Mouse (Mus musculus): ENCODE results near the gene Ankrd60.

The Ankrd60 gene

DNA sequence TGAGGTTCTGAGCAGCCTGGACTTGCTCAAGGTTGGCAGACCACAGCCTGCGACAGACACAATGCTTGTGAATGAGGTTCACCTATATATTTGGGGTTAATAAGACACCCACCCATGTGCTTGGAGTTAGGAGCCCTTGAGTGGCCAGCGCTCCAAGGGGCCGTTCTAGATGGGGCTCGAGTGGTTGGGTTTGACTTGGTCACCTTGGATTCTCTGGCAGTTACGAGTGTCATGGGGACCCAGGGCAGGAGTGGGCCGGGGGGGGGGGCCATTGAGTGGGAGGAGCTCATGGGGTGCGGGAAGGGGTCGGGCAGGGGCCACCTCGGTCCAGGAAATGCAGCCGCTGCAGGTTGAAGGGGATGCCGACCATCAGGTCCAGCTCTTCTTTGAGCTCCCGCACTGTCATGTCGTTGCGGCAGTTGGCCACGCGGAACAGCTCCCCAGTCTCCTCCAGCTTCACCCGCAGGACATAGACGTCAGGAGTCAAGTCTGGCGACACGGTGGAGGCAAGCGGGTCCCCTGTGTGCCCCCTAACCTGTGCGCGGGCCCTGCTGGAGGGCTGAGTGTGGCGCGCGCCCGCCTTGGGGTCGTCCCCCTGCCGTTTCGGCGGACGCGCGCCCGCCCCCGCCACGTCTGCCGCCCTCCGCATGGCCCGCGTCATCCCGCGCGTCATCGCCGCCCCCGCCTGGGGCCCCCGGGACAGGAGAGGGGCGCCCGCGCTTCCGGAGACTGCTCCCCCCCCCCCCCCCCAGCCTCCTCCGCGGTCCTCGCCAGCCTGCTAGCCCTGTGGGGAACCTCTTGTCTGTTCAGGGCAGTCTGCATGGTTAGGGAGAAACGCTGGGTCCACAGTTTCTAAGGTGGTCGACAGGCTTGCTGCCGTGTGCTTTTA is at the start of gene Ankrd60:
Ankrd60 (minus strand) TSS at position 697 of the 889 bp plus-strand sequence.
- DNase-seq = peak in 1 of 2 experiments; percentile 38

DNA sequence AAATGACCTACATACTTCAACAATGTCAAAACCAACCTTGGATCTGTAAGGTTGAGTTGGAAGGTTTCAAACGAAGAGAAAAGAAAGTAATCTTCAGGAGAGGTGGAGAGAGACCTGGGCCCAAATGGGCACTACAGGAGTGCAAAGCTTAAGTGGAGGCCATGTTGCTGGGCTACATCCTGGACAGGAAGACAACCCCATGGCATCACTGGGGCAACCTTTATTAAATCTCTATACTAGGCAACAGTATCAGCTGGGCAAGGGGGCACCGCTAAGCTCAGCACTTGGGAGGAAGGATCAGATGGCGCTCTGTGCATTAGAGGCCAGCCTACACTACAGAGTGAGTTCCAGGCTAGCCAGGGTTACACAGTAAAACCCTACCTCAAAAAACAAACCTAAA is 47.6 kb upstream of the Ankrd60 start:
- no peak for DNase-seq

DNA sequence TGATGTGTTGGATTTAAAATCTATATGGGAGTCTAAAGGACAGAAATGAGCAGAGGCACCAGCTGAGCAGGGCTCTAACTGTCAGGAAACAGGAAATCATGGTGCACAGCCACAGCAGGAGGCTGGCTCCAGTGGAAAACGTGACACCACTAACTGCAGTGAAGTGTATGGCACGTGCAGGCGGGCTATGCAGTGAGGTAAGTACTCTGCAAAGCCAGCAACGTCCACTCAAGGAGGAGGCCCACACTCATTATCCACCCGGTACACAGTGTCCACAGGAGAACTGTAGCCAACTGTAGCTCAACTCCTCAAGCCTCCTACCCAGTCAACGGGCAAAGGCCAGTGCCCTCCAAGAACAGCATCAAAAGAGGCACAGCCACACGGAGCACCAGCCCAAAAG is 46.5 kb upstream of the Ankrd60 start:
- DNase-seq = no peak

DNA sequence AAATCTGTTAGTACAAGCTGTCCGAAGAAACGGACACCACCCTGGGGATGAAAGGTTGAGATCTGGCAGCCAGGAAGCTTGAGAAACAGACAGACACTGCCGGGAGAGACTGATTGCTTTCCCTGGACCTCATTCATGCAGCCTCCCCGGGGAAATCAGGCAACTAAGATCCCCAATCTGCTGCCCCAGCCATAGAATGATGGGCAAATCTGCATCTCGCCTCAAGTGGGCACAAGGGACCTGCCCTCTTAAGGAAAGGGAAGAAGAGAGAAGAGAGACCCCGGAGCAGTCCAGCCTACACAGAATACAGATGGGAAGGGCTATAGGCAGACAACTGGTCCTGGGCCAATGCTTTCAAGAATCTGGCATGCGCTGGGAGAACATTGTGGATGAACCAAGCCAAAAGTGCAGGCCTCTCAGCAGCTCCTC is 44.0 kb upstream of the Ankrd60 start:
- DNase-seq = peak; percentile 78 to 85

DNA sequence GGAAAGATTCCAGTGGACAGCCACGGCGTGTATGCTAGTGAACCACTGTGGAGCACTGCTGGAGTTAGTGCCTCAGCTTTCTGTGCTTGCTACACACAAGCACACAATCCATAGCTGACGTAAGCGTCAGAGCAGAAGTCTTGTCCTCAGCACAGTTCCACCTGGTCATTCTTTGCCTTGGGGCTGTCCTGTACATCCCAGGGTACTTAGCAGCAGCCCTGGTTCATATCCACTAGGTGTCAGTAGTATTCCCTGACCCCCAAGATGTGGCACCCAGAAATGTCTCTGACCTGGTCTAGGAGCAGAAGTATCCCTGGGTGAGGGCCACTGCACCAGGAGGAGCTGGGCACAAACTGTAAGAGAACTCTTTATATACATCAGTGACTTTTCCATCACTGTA is 42.5 kb upstream of the Ankrd60 start:
- DNase-seq = no peak

DNA sequence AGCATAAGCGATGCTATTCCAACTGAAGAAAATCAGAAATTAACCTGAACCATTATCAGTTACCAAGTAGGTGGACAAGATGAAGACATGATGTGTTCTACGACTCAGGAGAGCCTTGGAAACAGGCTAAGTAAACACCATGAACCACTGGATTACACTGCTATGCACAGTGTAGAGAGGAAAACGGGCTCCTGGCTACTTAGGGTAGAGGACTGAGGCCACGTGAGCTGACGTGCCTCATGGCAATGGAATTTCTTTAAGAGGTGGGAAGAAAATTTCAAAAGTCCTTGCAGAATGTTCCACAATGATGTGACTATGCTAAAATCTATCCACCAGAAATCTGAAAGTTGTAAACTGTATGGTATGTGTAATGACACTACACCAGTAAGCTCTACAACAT is 41.0 kb upstream of the Ankrd60 start:
- no peak for DNase-seq

DNA sequence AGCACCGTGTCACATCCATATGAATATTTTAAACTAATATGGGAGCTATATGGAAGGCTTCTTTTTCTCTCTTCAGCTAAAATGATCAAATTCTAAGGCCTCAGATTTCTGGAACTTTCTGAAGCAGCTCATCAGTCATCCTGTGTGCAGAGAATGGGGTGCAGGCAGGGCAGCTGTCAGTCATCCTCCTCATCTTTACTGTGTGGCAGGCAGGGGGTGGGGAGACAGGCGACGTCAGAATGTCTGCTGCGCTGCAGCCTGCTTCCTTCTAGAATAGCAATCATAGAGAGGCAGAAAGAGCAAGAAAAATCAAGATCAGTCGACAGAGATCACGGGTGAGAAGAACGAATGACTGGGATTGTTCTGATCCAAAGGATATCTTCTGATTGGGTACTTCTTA is 38.0 kb upstream of the Ankrd60 start:
- no peak for DNase-seq

DNA sequence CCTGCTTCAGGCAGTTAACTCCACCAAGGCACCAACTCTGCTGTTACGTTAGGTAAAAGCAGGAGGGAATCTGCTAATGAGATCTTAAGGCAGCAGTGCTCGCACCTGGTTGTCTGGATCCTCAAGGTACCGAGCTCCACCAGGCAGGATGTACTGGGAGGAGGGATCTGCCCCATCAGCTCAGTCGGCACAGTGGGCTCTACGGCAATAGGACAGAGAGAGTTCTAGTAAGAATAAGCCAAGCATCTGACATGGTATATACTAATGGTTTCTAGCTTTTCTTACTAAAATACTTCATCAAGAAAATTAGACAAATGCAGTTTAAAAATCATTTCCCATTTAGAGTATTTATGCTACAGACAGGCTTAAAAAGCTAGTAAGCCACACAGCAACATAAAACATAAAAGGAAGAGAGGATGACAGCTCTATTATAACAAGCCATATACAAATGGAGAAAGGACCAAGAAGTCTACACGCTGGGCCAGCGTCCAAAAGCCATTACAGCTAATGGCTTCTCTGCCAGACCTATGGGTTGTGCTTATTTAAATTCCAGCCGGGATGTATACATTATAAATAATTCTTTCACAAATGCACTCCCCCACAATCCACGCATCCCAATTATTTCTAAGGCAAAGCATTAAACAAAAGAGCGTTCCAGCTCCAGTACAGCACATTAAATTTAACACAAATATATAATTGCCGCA is 37.4 kb upstream of the Ankrd60 start:
- DNase-seq = no peak

DNA sequence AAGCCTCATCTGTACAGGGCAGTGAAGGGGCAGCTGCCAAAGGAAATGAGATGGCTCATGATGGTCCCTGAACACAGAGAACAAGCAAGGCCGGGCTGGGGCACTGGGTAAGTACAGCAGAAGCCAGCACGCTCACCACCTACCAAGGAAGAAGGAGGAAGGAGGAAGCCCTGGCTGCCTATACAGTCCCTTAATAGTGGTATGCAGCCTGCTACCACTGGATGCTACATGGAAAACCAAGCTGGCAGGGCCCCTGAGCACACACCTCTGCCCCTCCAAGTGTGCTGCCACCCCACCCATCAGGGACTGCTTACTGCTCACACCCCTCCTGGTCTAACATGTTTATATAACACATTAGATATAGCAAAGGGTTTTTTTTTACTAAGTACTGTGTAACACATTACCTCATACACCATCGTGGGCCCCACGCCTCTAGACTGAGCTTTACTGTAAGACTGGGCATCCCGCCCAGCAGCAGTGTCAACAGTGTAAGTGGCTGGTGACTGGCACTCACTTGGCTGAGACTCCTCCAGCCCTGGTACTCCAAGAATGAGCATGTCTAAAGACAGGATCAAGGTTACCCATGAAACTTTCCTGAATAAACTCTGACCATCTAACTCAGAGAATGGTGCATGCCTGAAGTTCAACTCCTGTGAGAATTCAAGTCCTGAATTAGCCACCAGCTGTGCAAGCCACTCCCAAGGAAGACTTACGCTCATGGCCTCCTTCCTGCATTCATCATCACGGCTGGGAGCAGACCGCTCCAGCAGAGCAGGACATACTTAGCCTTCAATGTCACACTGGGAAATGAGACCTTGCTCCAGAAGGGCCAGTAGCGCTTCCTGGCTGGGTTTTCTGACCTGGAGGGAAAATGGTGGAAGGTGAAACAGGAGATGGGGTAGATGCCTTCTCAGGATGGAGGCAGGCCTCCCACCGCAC is 30.1 kb upstream of the Ankrd60 start:
- peak in 1 of 2 experiments; percentile 22 for DNase-seq

DNA sequence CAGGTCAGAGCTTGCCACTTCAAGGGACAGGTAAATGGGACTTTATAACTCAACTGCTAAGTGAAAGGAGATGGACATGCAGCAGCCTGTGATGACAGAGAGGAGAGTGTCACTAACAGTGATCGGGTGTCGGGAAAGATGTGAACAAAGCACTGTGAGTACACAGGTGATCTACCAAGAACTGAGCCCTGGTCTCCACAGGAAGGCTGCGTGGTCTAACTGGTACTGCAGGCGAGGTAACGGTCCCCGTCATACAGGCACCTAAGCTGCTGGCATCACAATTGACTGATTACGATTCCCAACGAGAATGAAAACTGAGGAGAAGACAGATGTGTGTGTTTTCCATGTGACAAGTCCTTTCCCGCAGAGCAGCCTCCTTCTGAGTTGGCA is 28.2 kb upstream of the Ankrd60 start:
- no peak for DNase-seq

DNA sequence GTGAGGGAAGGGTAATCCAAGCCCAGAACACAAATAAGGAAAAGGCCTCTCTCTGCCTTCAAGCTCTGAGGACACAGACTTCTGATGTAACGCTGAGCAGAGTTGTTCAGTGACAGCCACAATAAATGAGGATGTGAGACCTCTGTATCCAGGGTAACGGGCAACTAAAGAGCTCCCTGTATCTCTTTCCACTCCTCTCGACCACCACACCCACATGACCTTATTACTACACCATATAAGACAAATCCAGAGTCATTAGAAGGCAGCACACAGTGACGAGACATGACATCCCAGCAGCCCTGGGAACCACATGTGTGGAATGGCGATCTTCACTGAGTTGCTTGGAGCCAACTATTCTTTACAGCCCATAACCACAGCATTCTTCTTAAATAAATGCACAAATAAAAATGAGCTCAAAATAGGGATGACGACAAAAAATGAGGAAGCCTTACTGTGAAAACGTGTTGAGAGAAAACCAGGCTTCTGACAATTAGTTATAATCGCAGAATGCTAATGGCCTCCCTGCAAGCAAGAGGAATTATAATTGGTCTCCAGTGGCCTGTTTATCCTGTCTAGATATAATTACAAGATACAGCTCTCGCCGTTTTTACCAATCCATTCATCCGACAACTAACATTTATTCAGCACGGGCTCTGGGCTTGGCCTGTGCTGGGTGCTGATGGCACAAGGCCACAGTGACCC is 27.7 kb upstream of the Ankrd60 start:
- DNase-seq = no peak

DNA sequence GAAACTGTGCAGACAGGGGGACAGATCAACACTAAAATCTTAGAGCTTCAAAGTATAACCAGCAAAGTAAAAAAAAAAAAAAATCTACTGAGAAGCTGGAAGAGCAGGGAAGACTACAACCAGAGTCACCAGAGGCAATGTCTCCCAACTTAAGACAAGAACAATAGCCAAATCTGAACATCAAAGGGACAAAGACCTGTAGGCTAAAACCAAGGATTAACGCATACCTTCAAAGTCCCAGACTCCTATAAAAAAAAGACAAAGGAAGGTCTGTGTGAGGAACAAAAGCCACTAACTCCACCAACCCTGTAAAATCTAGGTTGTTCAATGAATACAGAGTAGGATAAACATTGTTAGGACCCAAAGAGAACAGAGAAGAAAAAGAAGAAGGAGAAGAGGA is 23.7 kb upstream of the Ankrd60 start:
- DNase-seq = no peak

DNA sequence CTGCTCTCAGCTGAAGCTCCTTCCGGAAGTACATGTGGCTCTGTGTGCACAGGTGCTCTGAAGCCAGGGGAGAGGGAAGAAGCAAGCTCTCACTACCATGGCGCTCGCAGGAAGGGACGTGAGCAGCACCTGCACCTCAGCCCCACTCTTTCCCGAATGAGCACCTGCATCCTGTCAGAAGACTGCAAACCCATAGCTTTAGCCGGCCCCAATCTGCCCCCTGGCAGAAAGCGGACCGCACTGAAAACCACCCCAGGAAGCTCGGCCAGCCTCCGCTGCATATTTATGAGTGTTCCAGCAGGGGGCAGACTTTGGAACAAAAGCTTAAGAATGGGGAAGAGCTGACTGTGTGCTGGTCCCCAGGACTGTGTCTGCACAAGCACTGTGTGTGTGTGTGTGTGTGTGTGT is 17.2 kb upstream of the Ankrd60 start:
- peak; percentile 24 to 31 for DNase-seq

DNA sequence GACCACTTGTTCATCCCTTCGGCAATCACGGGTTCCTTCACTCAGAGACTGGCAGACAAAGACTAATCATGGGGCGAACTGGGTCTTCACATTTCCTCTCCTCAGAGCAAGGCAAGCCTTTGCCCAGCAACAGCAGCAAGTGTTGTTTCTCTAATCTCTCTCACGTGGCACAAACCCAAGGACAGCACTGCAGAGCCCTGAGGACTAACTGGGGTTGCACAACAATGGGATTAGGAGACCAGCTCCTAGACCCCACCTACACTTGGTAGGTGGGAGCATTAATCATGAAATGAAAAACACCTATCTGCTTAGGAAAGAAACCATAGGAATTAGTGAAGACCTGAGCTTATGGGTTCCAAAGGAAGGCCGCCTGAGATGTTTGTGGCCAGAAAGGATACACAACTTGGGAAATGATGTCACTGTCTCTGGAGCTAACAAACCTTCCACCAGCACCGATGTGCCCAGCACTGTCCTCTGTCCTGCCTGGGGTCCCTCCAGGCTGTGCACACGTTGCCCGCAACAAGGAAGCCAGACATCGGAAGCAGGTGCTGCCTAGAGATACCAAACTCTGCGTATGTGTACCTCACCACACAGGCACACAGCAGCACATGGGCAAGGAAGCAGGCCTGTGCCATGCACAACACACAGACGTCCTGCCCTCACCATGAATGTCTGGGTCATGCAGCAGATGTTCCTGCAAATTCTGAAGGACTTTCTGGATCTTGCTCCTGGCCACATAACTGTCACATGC is 16.3 kb upstream of the Ankrd60 start:
- DNase-seq = no peak

DNA sequence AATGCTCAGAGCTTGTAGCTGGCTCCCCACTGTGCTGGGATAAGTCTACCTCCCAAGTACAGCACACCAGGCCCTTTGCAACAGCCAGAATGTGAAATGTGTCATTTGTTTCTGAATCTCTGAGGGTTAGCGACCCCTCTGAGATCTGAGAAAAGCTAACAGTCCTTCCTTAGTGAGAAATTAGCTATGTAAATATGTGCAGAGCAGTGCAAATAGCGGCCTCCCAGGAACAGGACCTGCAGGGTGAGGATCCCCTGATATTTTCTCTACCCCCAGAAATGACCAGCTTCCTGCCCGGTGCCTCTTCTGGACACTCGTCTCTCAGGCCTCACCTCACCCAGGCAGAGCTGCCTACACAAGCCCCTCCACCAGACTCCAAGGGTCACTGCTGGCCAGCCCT is 15.7 kb upstream of the Ankrd60 start:
- DNase-seq = no peak

DNA sequence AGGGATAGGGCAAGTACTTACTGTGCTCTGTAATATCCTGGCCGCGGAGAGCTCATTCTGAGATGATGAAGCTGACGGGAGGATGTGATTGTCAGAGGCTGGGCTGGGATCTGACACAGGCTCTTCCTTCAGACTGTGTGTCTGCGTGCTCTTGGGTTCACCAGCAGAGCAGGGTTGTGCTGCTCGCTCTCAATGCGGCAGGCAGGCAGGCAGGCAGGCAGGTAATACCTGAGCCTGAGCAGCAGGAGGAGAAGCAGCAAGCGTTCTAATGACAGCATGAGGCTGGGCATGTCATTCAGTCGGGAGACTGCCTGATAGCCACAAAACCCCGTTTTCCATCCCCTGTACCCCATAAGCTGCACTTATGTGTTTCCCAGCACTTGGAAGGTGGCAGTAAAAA is 14.6 kb upstream of the Ankrd60 start:
- DNase-seq = no peak

DNA sequence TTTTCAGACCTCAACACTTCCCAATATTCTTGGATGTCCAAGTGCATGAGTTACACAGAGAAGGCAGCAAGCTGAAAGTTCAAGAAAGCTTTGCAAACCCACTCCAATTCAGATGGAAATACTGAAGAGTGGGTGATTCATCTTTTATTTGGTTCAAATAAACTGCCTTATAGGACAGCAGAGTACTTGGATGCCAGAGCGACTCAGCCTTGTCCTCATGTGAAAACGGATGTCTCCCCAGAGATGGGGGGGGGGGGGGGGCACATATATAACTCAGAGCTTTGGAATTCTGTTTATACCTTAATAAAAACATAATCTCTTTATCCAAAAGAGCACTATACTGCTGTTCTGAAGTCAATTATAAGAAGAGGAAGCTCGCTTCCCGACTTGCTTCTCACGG is 9.2 kb upstream of the Ankrd60 start:
- DNase-seq = no peak

DNA sequence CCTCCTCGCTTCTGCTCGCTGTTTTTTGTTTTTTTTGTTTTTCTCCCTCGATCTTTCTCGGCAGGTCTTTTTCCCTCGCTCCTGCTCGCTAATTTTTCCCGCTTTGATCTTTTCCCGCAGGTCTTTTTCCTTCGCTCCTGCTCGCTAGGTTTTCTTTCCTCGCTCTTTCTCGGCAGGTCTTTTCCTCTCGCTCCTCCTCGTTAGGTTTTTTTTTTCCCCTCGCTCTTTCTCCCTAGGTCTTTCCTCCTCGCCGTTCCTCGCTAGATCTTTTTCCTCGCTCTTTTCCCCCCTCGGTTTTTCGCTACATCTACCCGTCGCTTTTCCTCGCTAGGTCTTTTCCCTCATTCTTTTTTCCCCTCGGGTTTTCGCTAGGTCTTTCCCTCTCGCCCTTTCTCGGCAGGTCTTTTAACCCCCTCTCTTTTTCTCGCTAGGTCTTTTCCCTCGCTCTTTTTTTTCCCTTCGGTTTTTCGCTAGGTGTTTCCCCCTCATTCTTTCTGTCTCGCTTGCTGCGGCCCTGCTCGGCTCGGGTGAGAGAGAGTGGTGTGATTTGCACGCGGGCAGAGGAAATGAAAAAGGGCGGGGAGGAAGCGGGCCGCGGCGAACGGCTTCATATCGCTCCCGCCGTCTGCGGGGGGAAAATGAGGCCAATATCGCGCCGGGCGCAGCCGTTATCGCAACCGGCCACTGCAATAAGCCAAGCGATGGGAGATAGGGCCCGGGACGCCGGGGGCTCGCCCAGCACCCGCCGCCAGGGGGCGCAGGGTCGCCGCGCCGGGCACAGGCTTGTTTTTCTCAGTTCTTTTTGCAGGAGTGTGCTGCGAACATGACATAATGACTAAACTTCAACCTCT is 8.2 kb upstream of the Ankrd60 start:
- peak; percentile 86 to 87 for DNase-seq

DNA sequence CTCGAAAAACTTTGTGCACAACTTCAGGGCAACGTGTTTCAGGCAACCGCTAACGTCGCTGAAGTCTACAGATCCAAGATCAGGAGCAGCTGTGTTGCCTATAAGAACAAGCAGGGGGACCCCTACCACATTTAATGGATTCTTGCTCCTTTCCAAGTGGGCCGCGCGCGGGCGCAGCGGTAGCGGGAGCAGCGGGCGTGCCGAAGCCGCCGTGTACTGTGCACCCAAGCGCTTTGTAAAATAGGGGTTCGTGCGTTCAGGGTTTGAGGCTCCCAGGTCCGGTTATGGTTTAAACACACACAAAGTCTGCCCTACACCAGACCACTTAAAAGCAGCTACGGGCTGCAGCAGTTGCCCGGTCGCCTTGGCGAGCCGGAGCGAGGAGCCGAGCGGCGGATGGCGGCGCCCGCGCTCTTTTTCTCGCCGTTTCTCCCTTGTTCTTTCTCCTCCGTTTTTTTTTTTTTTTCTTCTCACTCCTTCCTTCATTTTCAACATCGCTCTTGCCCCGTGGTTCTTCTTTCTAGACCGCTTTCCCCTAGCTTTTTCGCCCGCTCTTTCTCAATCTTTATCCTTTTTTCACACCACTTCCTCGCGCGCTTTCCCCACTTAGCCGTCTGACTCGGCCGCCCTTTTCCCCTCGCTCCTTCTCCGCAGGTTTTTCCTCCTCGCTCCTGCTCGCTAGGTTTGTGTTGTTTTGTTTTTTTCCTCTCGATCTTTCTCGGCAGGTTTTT is 7.4 kb upstream of the Ankrd60 start:
- peak; percentile 58 to 64 for DNase-seq

DNA sequence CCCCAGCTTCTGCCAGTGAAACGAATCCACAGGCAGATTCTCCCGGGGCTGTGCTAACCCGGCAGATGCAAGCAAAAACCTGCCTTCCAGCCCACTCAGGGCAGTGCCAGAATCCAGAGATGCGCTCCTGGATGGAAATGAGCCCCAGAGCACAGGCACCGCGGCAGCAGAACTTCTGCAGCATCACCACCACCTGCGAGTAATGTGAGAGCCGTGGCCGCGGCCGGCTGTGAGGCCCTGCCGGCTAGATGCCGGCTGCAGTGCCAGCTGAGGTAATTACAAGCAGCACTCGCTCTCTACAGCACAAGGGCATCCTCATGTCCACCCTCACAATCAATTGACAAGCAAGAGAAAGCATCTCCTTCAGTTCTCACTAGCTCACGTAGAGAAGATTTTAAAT is 6.2 kb upstream of the Ankrd60 start:
- DNase-seq = no peak
